Mouse (Mus musculus) hindbrain, embryonic 12.5 days (tissue): ENCODE measurements around the gene Kazn. TPM values are rescaled to one million over a fixed set of nuclear protein-coding genes. Genes with fewer than 3 reads are reported as not detected.

Experiments
- ATAC-seq: fragments of 200-750 bp; cut with Nextera tagmentation; 2 replicates; pipeline ENCODE4 v1.8.0; 2017; ENCODE audit warnings: moderate TSS enrichment; ENCODE audit not compliant: low FRiP score
- H3K27ac ChIP-seq: fragments of 300-500 bp; sonication (generic); 2 replicates; pipeline ENCODE4 v1.5.1; 2016; ENCODE audit warnings: mild to moderate bottlenecking
- H3K27me3 ChIP-seq: fragments of 300-500 bp; sonication (generic); 2 replicates; pipeline ENCODE4 v1.6.1; 2016; ENCODE audit warnings: mild to moderate bottlenecking
- H3K36me3 ChIP-seq: fragments of 300-500 bp; sonication (generic); 2 replicates; pipeline ENCODE4 v1.6.1; 2016; ENCODE audit warnings: mild to moderate bottlenecking
- H3K4me1 ChIP-seq: fragments of 300-500 bp; sonication (generic); 2 replicates; pipeline ENCODE4 v1.6.1; 2016
- H3K4me2 ChIP-seq: fragments of 300-500 bp; sonication (generic); replicated peaks from 2 replicates; pipeline ENCODE4 v1.6.1; 2016; ENCODE audit warnings: mild to moderate bottlenecking
- H3K4me3 ChIP-seq: fragments of 300-500 bp; sonication (generic); 2 replicates; pipeline ENCODE4 v1.5.1; 2016; ENCODE audit warnings: mild to moderate bottlenecking
- H3K9ac ChIP-seq: fragments of 300-500 bp; sonication (generic); 2 replicates; pipeline ENCODE4 v1.6.1; 2016; ENCODE audit warnings: mild to moderate bottlenecking, moderate library complexity
- H3K9me3 ChIP-seq: fragments of 300-500 bp; sonication (generic); replicated peaks from 2 replicates; pipeline ENCODE4 v1.6.1; 2016; ENCODE audit warnings: mild to moderate bottlenecking
- WGBS: fragments of 180-500 bp; shearing (Covaris S2); methylation state at CpG from one replicate; pipeline ENCODE4 v1.1.7; 2016; 5-methylcytosine and 5-hydroxymethylcytosine counted together
- polyA plus RNA-seq: library from polyadenylated mRNA; unstranded; fragments of >200 nt; fragmentation: Nextera tagmentation; extraction: Ambion mirVana; gene quantifications from 2 replicates; pipeline ENCODE4 v1.2.1, GENCODE M21; 2016

Gene Kazn
- 20.6 and 22.4 TPM in 2 replicates for polyA plus RNA-seq

- Histone ChIP-seq H3K9ac (peak within 1 kb of the TSS; percentile 78), H3K4me1 (peaks cover 20% of the 10 kb centered on the region), H3K27me3 (peaks cover 9% of the 10 kb centered on the region), H3K4me3 (peak within 1 kb of the TSS; percentile 69), H3K9me3 (no peaks in the 10 kb centered on the region), H3K4me2 (peak within 1 kb of the TSS; percentile 98), H3K36me3 (no peaks in the 10 kb centered on the region), H3K27ac (peak within 1 kb of the TSS; percentile 37; the same call in 1 of the 2 replicates)
- 5% methylated on average over 44 of the region's 46 CpGs for WGBS
- ATAC-seq = peak; percentile 84
Observed at GRCm38 (mm10) chr4:142239240-142240126, at the start of gene Kazn. Gene Kazn, minus strand, starts transcription at chr4:142239401.

- Histone ChIP-seq H3K27me3 (no peaks in the 10 kb centered on the region), H3K4me1 (no peaks in the 10 kb centered on the region), H3K4me2 (no peak overlapping the region), H3K9me3 (no peaks in the 10 kb centered on the region), H3K36me3 (no peaks in the 10 kb centered on the region), H3K9ac (no peak overlapping the region), H3K27ac (no peak overlapping the region), H3K4me3 (no peak overlapping the region)
- 83% methylated on average over 2 of the region's 2 CpGs for WGBS
- ATAC-seq = no peak
Observed at GRCm38 (mm10) chr4:142285471-142285870, 46.3 kb upstream of the Kazn start.

- Histone ChIP-seq H3K36me3 (no peaks in the 10 kb centered on the region), H3K9me3 (no peaks in the 10 kb centered on the region), H3K27me3 (no peaks in the 10 kb centered on the region), H3K9ac (no peak overlapping the region), H3K27ac (no peak overlapping the region), H3K4me1 (no peaks in the 10 kb centered on the region), H3K4me3 (no peak overlapping the region), H3K4me2 (no peak overlapping the region)
- ATAC-seq = no peak
- WGBS = 85% methylated on average over 5 of the region's 5 CpGs
Observed at GRCm38 (mm10) chr4:142283867-142284266, 44.7 kb upstream of the Kazn start.

- Histone ChIP-seq H3K27ac (peak overlapping the region; percentile 17; the same call in 1 of the 2 replicates), H3K4me1 (peaks cover 11% of the 10 kb centered on the region), H3K9me3 (no peaks in the 10 kb centered on the region), H3K4me2 (no peak overlapping the region), H3K36me3 (no peaks in the 10 kb centered on the region), H3K27me3 (no peaks in the 10 kb centered on the region), H3K4me3 (no peak overlapping the region), H3K9ac (no peak overlapping the region)
- WGBS = 90% methylated on average over 6 of the region's 6 CpGs
- ATAC-seq = no peak
Observed at GRCm38 (mm10) chr4:142278197-142278575, 39.0 kb upstream of the Kazn start.

DNA sequence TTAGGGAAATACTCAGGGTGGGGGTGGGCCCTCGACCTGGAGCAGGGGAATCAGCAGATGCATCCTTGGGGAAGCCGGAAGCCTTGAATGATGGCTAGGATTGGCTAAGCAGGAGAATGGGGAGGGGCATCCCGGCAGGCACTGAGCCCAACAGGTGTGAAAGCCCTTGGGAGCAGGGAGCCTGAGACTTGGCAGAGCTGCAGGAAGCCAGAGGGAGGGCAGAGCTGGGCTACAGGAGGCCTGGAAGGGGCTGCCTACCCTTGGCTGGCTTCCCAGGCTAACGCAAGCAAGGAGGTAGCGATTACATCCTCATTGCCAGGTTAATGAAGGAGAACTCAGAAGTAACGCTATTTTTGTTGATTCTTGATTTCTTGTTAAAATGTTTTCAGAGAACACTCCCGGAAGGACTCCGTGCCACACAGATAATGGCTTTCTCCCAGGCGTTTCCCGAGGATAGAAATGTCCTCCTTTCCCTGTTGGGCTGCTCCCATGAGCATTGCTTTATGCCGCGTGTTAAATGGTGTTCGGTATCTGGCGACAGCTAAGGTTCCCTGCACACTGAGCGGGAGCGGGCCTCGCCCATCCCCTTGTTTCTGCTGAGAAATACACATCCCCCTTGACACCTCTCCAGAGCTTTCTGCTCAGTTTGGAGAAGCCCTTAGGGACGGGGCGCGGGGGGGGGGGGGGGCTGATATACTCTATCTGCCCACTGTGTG, 38.4 kb upstream of the Kazn start:
- Histone ChIP-seq H3K9ac (no peak overlapping the region), H3K27ac (peak overlapping the region; percentile 17; the same call in 1 of the 2 replicates), H3K36me3 (no peaks in the 10 kb centered on the region), H3K4me1 (peaks cover 11% of the 10 kb centered on the region), H3K4me2 (no peak overlapping the region; the same call in 1 of the 2 replicates), H3K4me3 (no peak overlapping the region), H3K9me3 (no peaks in the 10 kb centered on the region), H3K27me3 (no peaks in the 10 kb centered on the region)
- ATAC-seq = peak; percentile 20; the same call in 1 of the 2 replicates
- 44% methylated on average over 20 of the region's 20 CpGs for WGBS

DNA sequence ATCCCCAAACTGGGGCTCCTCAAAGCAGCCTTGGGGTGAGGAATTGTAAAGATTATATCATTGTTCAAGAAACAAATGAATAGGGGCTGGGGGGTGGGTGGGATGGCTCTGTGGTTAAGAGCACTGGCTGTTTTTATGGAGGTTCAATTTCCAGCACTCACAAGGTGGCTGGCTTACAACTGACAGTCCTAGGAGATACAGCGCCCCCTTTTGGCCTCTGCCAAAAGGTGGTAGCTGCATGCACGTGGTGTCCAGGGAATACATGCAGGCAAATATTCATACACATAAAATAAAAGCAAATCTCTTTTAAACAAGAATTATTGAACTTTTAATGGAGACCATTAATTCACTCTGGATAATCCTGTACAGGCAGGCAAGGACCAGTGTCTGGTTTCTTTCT, 36.0 kb upstream of the Kazn start:
- no peak for ATAC-seq
- Histone ChIP-seq H3K27me3 (no peaks in the 10 kb centered on the region), H3K9ac (no peak overlapping the region), H3K4me2 (no peak overlapping the region), H3K27ac (0 out of 2 replicates have a peak overlapping the region, but pooled peaks have one; percentile 23), H3K9me3 (no peaks in the 10 kb centered on the region), H3K36me3 (no peaks in the 10 kb centered on the region), H3K4me1 (peaks cover 11% of the 10 kb centered on the region), H3K4me3 (no peak overlapping the region)
- WGBS = 36% methylated on average over 2 of the region's 2 CpGs

- Histone ChIP-seq H3K27ac (peak overlapping the region; percentile 23; the same call in 1 of the 2 replicates), H3K4me2 (no peak overlapping the region), H3K27me3 (no peaks in the 10 kb centered on the region), H3K9ac (no peak overlapping the region), H3K36me3 (no peaks in the 10 kb centered on the region), H3K4me1 (peaks cover 11% of the 10 kb centered on the region), H3K9me3 (no peaks in the 10 kb centered on the region), H3K4me3 (no peak overlapping the region)
- WGBS = 74% methylated on average over 11 of the region's 11 CpGs
- no peak for ATAC-seq
Observed at GRCm38 (mm10) chr4:142274441-142275234, 35.4 kb upstream of the Kazn start.

DNA sequence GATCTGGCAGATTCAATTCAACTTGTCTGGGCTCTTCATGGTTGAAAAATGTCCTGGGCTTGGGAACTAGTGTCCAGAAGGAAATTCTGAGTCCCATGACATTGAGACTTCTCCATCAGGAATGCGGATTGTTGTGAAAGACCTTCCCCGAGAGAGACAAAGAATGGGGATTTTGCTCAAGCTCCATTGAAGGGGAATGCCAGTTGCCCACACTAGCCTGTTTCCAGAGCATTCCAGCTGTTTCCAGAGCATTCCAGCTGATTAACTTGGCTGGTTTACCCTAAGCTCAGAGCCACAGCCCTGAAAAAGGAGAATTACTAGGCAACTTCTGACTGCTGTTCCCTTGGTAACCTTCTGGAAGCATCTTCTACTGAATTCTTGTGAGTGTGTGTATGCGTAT, 32.3 kb upstream of the Kazn start:
- Histone ChIP-seq H3K9me3 (no peaks in the 10 kb centered on the region; the same call in 1 of the 2 replicates), H3K4me2 (no peak overlapping the region), H3K4me1 (peaks cover 19% of the 10 kb centered on the region), H3K27ac (no peak overlapping the region), H3K27me3 (no peaks in the 10 kb centered on the region), H3K9ac (no peak overlapping the region), H3K36me3 (no peaks in the 10 kb centered on the region), H3K4me3 (no peak overlapping the region)
- no peak for ATAC-seq
- WGBS = 71% methylated on average over 3 of the region's 3 CpGs

DNA sequence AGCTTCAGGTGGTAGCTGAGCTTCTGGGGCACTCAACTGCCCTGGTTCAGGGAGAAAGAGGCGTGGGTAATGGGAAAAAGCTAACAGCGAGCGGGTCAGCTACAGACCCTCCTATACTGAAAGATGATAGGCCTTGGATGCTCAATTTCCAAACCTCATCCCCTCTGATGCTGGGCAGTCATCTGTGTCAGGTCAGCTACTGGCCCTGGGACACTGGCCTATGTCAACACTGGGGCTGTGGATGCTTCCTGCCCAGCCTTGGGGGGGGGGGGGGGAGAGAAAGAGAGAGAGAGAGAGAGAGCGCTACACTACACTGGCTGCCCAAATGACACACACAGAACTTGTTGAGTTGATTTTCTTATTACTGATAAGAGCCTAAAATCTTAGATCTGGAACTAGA, 28.6 kb upstream of the Kazn start:
- no peak overlapping the region for H3K9ac ChIP-seq
- ATAC-seq = peak; percentile 69
- H3K4me2 ChIP-seq = no peak overlapping the region
- H3K27ac ChIP-seq = peak overlapping the region; percentile 66
- H3K4me3 ChIP-seq = no peak overlapping the region
- H3K4me1 ChIP-seq = peaks cover 19% of the 10 kb centered on the region
- no peaks in the 10 kb centered on the region for H3K27me3 ChIP-seq
- no peaks in the 10 kb centered on the region for H3K36me3 ChIP-seq
- 22% methylated on average over 4 of the region's 4 CpGs for WGBS
- H3K9me3 ChIP-seq = no peaks in the 10 kb centered on the region; the same call in 1 of the 2 replicates

- Histone ChIP-seq H3K36me3 (no peaks in the 10 kb centered on the region), H3K4me2 (no peak overlapping the region), H3K27me3 (no peaks in the 10 kb centered on the region), H3K4me3 (no peak overlapping the region), H3K9me3 (no peaks in the 10 kb centered on the region; the same call in 1 of the 2 replicates), H3K4me1 (peaks cover 19% of the 10 kb centered on the region), H3K9ac (no peak overlapping the region), H3K27ac (peak overlapping the region; percentile 66)
- ATAC-seq = peak; percentile 87
- WGBS = 8% methylated on average over 4 of the region's 4 CpGs
Observed at GRCm38 (mm10) chr4:142267348-142267819, 28.2 kb upstream of the Kazn start.

DNA sequence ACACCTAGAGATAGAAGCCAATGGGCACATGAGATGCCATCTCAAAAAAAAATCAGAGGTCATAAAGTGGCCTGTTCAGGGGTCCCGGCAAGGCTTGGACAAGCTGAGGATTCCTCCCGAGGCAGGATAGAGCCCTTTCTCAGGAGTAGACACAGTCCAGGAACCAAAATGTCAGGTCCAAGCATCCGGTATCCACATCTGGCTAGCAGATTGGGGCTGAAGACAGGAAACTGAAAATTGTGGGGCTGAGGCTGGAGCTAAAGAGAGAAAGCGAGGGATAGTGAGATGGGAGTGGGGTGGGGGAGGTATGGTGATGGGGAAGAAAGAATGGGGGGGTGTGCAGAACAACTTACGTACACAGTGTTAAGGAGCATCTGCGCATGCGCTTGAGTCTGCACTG, 25.1 kb upstream of the Kazn start:
- 82% methylated on average over 7 of the region's 7 CpGs for WGBS
- H3K27ac ChIP-seq = no peak overlapping the region
- ATAC-seq = no peak

More for the DNA sequence above, 25.1 kb upstream of the Kazn start:
- Histone ChIP-seq H3K4me2 (no peak overlapping the region), H3K27me3 (no peaks in the 10 kb centered on the region), H3K36me3 (no peaks in the 10 kb centered on the region), H3K4me1 (peaks cover 19% of the 10 kb centered on the region), H3K9ac (no peak overlapping the region), H3K4me3 (no peak overlapping the region), H3K9me3 (no peaks in the 10 kb centered on the region; the same call in 1 of the 2 replicates)
